Mouse (Mus musculus) ovary, postnatal 36 days (tissue): ENCODE results near the gene Otud6a.
A peak's percentile ranks its signal among the peaks of the same experiment; 100 is the strongest.
"Not testable (repeated sequence)": the region's sequence is repeated elsewhere in the genome, so short reads cannot be mapped to it uniquely, and the experiment has no call there.

Experiments used
- DNase-seq: peaks from one replicate; pipeline ENCODE4 v3.0.0; 2022; ENCODE audit warnings: low spot score, mixed read lengths

Otud6a gene

DNA sequence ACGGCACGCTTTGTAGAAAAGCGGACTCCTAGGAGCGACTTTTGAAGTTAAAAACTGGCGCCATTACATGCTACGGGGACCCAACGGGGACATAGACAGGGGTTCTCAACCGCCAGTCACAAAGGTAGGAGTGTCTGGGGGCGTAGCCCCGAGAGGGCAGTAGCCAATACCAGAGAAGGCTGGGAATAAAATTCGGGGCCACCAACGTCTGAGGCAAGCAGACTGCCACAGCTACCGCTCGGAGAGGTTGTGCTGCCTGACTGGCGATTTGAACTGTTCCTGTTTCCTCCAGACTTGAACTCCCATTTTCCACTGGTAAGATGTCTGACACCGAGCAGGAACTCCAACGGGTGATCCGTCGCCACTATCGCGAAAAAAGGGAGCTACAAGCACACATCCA, at the start of gene Otud6a:
Gene Otud6a (plus strand): TSS at position 321 of the 400 bp plus-strand sequence.
- DNase-seq: no peak

DNA sequence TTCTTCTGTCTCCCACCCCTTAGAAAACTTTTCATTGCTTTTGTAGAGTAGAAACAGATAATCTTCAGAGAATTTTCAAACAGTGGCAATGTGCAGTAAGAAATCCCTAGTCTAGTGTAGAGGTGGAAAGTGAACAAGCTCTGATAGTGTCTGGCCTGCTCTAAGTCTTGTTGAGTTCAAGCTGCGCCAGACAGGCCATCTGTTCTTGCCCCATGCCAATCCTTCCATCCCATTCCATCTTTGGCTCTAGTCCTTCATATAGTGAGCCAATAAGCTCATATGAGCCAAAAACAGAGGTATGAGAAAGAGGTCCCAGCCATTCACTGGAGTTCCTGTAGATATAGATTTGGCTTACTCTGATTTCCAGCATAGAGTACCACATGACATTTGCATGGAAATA, 38.9 kb upstream of the Otud6a start:
- no peak for DNase-seq

DNA sequence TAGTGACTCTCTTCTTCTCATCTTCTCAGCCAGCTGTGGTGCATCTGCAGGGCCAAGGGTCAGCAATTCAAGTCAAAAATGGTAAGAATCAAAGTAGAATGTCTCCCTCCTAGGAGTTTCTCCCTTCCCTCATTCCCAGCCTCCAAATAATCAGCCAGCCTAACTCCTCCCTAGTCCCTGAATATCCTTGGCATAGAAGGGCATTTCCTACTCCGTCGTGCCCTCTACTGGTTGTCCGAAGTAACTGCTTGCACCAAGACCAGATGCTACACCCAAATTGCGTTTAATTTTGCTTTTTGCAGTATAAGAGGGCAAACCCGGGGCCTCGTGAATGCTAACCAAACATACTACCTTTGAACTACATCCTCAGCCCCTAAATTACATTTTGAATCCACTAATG, 36.5 kb upstream of the Otud6a start:
- DNase-seq: peak; percentile 13

DNA sequence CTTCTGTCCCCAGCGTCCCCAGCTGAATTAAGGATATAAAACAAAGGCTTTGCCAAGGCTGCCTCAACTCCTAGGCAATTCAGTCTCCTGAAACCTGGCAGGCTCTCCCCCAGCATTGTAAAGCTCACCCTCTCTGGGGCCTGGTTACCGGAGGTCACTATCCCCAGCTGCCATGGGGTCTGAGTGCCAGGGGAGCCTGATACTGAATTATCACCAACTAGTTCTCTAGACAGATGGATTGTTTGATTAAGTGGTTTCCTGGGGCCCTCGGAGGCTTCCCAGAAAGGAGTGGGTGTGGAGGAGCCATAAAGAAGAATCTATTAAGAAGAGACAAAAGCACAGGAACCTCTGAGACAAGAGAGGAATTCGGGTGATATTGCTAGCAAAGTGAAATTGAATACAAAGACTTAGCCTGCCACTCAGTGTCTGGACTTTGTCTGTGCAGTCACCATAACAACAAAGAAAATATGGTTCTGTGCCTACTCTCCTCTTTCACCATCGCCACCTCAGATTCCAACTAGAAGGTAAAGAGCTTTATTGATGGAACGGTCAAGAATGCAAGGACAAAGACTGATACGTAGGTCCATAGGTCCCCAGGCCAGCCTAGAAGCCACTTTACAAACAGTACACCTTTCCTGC, 34.5 kb upstream of the Otud6a start:
- DNase-seq: no peak

DNA sequence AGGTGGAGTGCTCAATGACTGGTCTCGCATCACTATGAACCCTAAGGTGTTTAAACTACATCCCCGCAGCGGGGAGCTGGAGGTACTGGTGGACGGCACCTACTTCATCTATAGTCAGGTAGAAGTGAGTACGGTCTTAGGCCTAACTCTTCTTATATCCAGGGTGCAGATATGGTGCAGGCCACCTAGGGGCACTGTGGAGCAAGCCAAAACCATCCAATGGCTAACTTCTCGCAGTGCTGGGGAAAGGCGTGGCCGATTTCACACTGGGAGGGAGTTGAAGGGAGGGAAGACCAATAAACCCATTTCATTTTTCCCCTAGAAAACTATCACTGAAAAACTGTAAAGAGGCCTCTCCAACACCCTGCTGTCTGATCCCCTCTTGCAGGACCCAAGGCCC, 33.8 kb upstream of the Otud6a start:
- no peak for DNase-seq

DNA sequence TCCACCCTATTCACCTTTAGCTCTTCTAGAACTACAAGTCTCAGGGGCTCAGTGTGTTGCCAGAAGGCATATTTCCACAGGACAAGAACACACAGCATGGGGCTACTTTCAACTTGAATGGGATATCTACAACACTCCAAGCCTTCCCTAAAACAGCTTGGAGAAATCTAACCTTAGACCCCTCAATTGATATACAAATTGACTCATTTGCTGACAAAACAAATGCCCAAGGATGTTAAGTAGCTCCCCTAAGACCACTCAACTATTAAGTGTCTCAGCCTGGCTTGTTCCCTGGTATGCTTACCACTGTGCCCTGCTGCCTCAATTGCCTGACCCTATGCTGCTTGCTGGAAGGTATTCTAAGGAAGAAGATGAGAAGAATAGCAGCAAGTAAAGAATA, 27.9 kb upstream of the Otud6a start:
- DNase-seq: no peak

DNA sequence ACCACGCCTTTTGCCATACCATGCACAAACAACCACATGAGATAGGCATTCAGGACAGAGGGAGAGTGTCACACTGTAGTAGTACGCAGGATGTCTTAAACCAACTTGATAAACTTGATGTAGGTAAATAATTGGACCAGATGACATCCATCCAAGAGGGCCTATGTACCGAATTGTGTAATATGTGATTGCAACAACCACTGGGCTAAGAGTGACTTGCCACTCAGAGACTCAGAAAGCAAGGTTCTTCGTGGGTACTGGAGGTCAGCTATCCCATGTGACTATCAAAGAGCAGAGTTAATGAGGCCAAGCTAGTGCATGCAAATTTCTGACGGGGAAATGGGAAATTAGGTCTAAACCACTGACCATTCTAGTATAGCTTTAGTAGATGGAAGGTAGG, 27.2 kb upstream of the Otud6a start:
- no peak for DNase-seq

DNA sequence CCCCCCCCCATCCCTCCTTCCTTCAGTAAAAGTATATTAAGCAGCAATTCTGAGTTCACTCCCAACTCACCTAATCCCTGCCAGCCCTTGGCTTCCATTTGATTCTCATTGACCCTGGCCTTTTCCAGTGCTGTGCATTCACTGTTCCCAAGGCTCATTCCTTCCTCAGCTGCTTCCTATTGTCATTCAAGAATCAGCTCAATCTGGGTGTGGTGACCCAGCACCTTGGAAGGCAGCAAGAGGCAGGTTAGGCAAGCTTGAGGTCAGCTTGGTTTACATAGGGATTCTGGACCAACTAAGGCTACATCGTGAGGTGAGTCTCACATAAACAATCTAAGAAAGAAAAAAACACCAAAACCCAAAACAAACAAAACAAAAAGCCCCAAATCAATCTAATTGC, 19.6 kb upstream of the Otud6a start:
- no peak for DNase-seq

DNA sequence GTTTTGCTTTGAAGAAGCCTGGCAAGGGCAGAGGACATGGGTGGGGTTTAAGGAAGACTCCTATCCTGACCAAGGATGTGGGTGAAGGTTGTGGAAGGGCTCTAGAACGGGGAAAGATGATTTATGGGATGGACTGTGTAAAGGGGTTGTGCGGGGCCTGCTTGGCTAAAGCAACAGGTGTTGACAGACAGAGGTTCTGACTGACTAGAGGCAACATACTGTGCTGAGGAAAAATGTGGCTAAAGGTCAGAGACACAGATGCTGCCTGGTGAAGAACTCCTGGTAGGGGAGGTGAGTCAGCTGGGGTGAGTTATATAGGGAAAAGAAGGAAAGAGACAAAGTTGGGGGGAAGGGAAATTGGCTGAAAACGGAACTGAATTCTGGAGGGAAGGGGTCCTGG, 3.5 kb downstream of the Otud6a start:
- no peak for DNase-seq

DNA sequence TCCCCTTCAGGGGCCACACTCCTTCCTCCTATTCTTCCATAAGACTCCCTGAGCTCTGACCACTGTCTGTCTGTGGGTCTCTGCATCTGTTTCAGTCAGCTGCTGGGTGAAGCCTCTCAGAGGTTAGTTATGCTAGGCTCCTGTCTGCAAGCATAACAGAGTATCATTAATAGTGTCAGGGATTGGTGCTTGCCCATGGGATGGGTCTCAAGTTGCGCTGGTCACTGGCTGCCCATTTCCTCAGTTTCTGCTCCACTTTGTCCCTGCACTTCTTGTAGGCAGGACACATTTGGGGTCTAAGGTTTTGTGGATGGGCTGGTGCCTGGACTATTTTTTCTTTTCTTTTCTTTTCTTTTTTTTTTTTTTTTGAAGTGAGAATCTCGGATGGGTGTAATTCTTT, 13.8 kb downstream of the Otud6a start, which contains the start of gene Awat2:
Gene Awat2 (minus strand): TSS at position 101 of the 400 bp plus-strand sequence.
- DNase-seq: not testable (repeated sequence)

DNA sequence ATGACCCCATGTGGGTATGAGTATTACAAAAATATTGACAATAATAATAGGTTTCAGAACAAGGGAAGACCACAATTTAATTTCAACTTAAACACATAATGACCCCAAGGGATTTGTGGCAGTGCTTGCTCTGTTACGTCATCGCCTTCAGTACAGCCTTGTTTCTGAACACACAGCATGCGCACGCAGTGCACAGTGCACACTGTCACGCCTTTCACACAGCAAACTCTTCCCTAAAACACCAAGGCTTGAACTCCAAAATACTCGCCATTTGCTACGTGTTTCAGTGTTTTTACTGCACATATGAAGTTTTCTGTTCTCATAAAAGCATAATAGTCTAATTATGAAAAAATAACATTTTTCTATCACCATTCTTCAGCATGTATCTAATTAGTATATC, 14.7 kb downstream of the Otud6a start:
- no peak for DNase-seq

DNA sequence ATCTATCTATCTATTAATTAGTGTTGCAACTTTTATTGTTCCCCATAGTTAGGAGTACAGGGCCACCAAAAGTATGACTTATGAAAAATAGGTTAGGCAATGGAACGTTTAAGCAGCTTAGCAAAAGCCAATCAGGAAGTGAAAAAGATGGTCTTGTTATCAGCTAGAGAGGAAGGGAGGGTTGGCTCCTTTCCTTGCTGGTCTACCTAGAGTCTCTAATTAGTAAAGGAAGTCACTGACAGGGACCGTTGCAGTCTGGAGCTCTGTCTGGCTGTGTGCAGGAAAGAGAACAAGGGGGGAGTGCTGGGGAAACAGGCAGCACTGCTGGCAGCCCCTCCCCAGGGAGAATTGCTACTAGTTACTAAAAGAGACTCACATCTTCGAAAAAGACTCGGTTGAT, 39.2 kb downstream of the Otud6a start:
- no peak for DNase-seq

DNA sequence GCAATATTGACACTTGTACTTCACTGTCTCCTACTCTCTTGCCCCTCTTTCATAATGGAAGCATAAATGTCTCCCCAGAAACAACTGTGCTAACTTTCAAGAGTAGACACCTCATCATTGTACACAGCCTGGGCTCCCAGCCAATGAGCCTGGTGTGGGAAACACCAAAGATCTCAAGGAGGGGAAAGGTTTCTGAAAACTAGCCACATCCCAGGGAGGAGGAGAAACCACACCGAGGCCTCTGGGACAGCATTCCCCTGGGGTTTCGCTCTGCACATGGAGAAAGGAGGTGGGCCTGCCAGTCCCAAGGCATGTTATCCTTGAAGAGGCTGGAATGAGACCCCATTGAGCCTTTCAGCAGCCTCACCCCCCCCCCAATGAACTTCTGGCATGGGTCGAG, 41.3 kb downstream of the Otud6a start:
- no peak for DNase-seq

DNA sequence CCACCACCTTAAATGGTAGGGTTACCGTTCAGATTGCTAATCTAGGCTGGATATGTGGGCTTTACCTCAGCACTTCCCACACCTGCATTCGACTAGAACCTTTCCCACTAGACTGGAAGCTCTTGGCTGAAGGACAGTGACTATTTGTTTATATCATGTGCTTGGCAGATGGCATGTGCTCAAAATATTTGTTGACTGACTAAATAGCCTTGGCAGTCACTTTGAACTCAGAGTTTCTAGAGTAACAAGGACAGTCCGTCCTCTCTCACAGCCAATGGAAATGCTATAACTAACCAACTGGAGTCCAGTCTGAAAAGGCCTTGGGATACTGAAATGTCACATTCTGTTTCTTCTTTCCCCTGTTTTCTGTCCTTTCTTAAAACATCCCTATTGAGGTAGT, 42.7 kb downstream of the Otud6a start:
- DNase-seq: no peak

DNA sequence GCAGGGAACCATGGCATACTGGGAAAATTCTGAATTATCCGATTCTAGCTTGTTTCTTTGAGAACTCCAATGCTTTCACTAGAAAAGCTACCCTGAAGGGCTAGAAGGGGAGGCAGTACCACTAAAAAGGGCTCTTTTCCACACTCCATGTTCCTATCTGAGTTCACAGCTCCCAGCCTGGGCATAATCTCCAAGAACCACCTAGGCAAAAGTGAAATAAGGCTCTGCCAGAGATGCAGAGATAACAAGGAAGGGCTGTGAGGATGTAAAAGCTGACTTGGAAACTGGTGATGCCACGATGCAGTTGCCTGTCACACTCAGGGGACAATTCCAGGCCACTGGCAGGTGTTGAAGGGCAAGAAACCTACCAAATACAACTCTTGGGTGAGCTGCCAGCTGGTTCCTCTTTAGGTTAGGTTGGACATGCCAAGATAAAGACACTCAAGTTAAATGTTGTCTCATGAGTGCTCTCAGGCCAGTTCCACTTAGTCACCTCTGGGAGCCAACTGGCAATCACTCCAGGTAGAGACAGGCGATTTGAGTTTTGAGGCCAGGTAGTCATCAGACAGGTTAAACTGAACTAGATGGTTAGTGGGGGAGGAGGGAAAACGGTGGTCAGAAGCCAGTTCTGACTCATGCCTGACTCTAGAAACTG, 46.9 kb downstream of the Otud6a start:
- no peak for DNase-seq
